Mouse (Mus musculus): Measurements from ENCODE around the gene Olfr146. TPM values are rescaled to one million over a fixed set of nuclear protein-coding genes. Genes with fewer than 3 reads are reported as not detected.

Olfr146 gene
- total RNA-seq (2021): not detected

- DNase-seq: no peak
- intact Hi-C loops (cut with DNase I): no loop called here
These were observed at the start of gene Olfr146 for GRCm38 (mm10) chr9:39023277-39023676. Olfr146 (minus strand) TSS chr9:39023377.

GRCm38 (mm10) chr9:39064851-39065250 lies 41.7 kb upstream of the Olfr146 start, which contains the start of gene Olfr937:
Olfr937 (minus strand) TSS chr9:39064951.
- DNase-seq: no peak
- intact Hi-C loops (cut with DNase I): no loop called here

- intact Hi-C loops (cut with DNase I): no loop called here
- DNase-seq: no peak
These were observed 23.6 kb downstream of the Olfr146 start, which contains the start of gene Olfr935 for GRCm38 (mm10) chr9:38999583-38999982. Olfr935 (minus strand) TSS chr9:38999683.

- intact Hi-C loops (cut with DNase I): no loop called here
- no peak for DNase-seq
These were observed 35.0 kb downstream of the Olfr146 start, which contains the start of gene Olfr934 for GRCm38 (mm10) chr9:38988215-38988614. Olfr934 (minus strand) TSS chr9:38988315.

DNA sequence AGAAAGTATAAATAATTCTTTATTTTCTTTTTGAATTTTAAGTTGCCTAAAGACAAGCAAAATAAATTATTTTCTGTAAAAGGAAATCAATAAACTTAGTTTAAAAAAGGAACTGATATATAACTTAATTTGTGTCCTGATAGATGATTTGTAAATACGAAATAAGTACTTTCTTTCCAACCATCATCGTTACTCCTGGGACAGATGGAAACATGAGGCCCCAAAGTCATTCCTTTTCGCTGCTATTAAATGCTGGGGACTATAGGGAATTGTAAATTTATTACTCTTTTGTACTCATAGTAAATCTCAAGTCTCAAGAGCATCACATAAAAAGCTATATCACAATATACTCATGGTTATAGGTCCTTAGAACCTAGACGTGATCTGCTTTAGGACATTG lies 51.2 kb downstream of the Olfr146 start, which contains the start of gene Olfr933:
Gene Olfr933, plus strand, starts transcription at position 301 of the 400 bp plus-strand sequence.
- no peak for DNase-seq
- intact Hi-C loops (cut with DNase I): no loop called here

Small RNA genes lying within 50 kb of the gene (microRNA-seq; reads per million reads assigned to microRNA genes)
- 0 reads per million in 2 experiments for gene Gm25529

Other genes starting within 250 kb of the Olfr146 start
- not detected for gene Olfr922, start 208.8 kb downstream of the Olfr146 start, total RNA-seq (2021)
- not detected for gene Olfr923, start 196.8 kb downstream of the Olfr146 start, total RNA-seq (2021)
- gene Olfr924, start 178.9 kb downstream of the Olfr146 start, total RNA-seq (2021): not detected
- gene Olfr26, start 168.3 kb downstream of the Olfr146 start, total RNA-seq (2021): not detected
- not detected for gene Olfr926, start 146.3 kb downstream of the Olfr146 start, total RNA-seq (2021)
- gene Olfr930, start 93.6 kb downstream of the Olfr146 start, total RNA-seq (2021): not detected
- not detected for gene Olfr933, start 51.1 kb downstream of the Olfr146 start, total RNA-seq (2021)
- not detected for gene Olfr934, start 35.1 kb downstream of the Olfr146 start, total RNA-seq (2021)
- not detected for gene Olfr935, start 23.7 kb downstream of the Olfr146 start, total RNA-seq (2021)
- not detected for gene Olfr937, start 41.6 kb upstream of the Olfr146 start, total RNA-seq (2021)
- not detected for gene Olfr938, start 55.5 kb upstream of the Olfr146 start, total RNA-seq (2021)
- not detected for gene Olfr27, start 104.8 kb upstream of the Olfr146 start, total RNA-seq (2021)
- not detected for gene Olfr943, start 142.9 kb upstream of the Olfr146 start, total RNA-seq (2021)
- gene Olfr944, start 178.5 kb upstream of the Olfr146 start, total RNA-seq (2021): not detected
- not detected for gene Olfr1537, start 226.6 kb upstream of the Olfr146 start, total RNA-seq (2021)

Data from heart, postnatal 10 days (tissue).